Mouse (Mus musculus) natural killer cell, adult 2 months (primary cell): ENCODE results near the gene Efr3b.

Source experiments
- DNase-seq, 2 experiments: peaks; one replicate each; pipeline ENCODE4 v3.0.0; 2022; ENCODE audit warnings: low spot score in 2 of 2

Efr3b gene

DNA sequence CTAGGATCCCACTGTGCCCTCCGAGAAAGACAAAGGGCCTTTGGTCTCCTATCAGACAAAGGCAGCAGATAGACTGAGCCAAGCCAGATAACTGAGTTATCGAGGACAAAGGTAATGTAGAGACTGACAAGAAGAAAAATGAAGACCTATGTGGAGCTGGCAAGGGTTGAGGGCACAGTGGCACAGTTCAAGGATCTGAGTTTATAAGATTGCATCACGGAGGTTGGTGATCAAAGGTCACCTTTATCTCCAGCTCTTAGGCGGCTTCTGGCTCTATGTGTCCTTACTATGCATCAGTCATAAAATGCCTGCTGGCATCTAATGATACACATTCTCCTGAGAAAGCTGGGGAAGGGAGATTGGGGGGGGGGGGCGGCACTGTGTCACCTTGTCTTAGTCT is 2.6 kb downstream of the Efr3b start:
- DNase-seq = no peak

DNA sequence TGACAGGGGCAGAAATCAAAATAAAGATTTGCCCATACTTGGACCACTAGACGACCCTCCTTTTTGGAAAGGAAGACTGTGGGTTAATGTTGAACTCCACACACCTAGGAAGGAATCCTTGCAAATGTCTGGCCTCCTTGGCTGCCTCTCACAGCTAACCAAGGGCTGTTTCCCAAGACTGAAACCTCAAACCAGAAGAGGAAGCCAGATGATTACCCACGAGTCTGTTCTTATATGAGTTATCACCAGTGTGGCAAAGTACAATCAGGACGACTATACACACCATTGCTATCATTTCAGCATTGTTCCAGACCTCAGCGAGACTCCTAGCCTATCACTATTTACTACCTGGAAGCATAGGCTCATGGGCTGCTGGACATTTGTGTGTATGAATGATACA is 9.7 kb downstream of the Efr3b start:
- DNase-seq = no peak

DNA sequence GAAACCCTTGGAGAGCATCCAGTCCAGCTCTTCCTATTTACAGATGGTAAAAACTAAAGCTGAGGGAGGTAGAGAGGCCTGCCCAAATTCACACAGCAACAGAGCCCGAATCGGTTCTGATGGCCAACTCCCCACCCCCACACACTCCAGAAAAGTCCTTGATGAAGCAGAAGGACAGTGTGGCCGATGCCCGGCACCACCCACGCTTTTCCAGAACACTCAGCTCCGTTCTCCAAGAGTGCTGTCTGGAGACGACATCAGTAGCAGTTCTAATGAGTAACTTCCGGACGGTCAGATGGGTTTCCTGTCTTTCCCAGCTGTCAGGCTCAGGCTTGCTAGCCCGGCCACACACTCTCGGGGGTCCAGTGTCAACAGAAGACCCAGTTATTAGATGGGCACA is 10.2 kb downstream of the Efr3b start:
- no peak for DNase-seq

GRCm38 (mm10) chr12:4024356-4024755 is 14.4 kb downstream of the Efr3b start:
- no peak for DNase-seq

DNA sequence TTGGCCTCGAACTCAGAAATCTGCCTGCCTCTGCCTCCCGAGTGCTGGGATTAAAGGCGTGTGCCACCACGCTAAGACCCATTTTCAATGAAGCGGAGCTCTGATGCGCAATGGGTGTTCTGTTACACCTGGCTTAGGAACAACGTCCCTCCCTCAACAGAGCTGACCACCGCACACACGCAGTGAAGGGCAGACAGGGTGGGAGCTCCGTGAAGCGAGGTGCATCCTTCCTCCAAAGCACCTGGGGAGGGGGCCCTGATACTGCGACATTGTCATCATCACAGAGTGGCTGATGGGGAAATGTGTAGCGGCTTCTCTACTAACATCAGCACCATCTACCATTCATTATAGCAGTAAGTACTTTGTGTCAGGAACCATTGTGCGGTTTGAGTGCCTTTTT is 15.2 kb downstream of the Efr3b start:
- no peak for DNase-seq

DNA sequence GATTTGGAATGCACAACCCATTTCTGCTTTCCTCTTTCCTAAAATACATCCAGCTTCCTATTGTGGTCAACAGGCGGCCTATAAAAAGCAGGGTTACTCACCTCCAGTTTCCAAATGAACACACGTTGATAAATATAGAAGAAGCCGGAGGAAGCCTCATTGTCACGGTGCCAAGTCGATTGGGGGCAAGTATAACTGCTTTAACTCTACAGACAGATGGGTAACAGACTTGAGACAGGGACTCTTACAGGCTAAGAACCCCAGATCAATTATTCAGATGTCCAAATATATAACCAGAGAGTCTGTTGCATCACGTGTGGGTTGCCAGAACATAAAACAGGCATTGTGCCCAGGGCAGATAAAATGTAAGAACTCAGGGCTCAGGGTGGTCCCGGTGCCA is 15.9 kb downstream of the Efr3b start:
- no peak for DNase-seq

DNA sequence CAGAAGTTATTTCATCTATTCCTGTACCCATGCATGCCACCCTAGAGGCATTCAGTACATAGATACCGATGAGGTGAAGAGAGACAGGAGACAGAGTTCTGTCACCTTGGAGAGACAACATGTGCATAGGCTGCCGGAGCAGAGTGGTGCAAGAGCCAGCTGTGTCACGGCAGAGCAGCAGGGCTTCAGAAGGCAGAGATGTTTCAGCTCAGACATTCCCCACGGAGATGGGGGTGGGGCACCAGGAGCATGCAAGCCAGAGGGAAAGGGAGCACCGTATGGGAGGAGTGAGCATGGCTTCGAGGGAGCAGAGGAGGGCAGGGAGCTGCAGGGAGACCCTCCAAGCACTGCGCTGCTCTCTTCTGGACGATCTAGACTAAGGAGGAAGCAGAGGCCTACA is 18.2 kb downstream of the Efr3b start:
- DNase-seq = no peak

GRCm38 (mm10) chr12:4016321-4016720 is 22.4 kb downstream of the Efr3b start:
- DNase-seq = no peak

DNA sequence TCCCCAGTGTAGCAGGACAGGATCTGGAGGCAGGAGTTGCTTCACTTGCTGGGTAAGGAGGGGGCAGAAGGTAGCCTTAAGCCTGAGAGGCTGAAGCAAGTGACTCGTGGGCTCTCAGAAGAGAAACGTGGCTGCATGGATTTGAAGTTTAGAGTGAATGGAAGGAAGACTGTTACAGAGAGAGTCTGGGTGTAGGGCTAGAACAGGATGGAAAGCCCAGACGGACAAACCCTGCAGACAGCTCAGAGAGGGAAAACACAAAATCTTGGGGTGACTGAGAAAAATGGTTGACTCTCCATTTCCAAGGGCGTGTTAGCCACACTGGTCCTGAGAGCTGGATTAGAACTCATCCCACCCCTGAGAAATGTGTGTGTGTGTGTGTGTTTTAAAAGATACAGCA is 23.0 kb downstream of the Efr3b start:
- DNase-seq = no peak

DNA sequence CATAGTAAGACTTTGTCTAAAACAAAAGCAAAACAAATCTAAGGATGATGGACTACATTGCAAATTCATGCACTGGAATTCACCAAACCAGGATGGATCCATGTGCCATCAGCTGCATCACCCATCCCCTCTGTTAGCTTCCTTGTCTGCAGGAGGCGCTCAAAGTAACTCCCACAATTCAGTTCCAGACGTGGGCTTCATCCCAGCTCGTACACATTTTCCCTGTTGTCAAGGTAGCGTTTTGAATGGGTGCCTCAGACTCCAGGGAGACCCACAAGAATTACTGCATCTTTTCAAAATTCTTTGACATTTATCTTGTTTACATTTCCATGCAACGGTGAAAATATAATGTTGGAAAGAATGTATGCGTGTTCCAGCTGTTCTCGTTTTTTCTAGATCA is 23.5 kb downstream of the Efr3b start:
- no peak for DNase-seq

DNA sequence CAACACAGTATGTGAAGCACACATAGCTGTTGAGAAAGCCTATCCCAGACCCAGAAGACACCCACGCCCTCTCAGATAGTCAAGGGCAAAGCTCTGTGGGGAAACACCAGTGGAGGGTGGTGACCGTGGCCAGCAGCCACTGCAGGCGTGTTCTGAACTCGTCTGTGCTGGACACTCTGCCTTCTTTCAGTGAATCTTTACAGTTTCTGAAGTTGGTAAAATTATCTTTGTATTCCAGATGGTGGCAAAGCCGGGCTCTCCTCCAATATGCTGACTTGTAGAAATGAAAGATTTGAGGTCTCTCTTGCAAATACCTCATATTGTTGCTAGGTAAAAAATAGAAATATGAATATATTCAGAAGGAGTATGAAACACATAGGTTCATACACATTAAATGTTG is 27.0 kb downstream of the Efr3b start:
- no peak for DNase-seq

- no peak for DNase-seq
Measured at GRCm38 (mm10) chr12:4011301-4011700, 27.4 kb downstream of the Efr3b start.

GRCm38 (mm10) chr12:4008731-4009130 is 30.0 kb downstream of the Efr3b start:
- DNase-seq = no peak

DNA sequence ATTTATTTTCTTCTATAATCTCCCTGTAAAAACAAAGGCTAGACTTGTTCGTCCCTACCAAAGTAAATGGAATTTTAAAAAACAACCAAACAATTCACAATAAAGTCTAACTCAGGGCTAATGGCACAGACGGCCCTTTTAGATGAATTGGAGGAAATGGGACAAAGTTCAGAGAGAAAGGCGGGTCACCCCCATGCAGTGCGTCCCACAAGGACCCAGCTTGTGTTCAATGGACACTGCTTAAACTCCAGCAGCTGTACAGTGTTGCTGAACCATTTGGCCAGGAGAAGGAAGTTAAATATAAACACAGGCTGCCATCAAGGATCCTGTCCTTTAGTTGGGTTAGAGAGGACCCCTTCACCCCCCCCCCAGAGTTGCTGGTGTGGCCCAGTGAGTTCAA is 30.9 kb downstream of the Efr3b start:
- DNase-seq = no peak

DNA sequence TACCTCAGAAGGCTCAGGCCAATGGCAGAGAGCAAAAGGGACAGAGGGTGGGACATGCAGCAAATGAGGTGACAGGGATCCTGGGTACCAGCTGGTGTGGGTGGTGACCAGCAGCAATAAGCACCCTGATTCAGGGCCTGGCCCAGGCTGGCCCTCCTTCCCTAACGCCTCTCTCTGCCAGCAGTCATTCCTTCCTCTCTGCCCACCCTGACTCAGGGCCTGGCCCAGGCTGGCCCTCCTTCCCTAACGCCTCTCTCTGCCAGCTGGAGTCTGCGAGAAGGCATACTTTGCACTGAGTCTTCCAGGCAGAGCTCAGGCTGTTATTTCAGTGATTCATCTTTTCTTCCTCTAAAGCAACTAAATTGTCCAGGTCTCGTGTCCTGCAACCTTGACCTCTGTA is 31.5 kb downstream of the Efr3b start:
- DNase-seq = no peak

DNA sequence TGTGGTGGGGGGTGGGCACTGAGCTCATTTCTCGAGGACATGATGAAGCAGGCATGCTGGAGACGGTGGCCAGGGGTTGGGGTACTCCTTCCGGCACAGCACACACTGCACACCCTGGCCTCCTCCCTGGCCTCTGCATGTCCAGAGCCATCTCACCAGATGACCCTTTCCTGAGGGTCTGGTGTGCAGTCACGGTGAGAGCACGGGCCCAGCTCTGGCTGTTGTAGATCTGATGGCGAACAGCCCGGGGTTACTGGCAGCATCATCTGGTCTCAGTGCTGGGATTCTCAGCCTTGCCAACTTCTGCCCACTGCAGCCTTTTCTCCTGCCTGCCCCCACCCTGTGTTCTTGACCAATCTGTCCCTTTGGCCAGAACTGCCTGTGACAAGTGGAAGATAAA is 32.6 kb downstream of the Efr3b start:
- no peak for DNase-seq

DNA sequence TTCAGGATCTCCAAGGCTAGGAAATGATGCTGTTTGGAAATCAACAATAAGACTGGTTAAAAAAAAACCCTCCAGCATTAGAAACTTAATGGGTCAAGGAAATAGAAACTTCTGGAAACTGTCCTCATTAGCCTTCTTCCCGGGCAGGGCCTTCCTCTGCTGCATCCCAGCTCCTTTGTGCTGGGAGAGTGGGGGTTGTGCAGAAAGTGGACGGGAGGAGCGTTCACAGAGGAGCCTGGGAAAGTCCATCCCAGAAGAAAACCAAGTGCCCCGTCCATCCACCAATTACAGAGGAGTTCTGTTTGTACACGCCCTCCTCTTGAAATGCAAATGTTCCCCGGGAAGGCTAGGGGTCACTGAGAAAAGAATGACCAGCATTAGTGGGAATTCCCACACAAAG is 34.1 kb downstream of the Efr3b start:
- no peak for DNase-seq

DNA sequence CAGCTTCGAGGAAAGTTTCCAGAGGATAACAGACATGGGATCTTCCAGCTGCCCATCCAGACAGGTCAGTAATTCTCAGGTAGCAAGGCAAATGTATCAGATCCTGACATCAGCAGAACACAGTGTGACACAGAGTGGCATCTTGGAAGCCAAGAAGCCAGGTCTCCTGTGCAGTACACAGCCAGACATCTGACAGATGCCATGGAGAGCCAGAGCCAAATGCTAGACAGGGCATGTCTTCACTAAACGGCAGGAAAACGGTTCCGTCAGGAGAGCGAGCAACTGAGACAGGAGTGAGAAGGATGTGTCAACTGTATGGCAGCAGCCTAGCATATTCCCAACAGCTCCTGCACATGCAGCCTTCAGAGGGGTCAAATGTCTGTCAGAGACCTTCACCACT is 38.3 kb downstream of the Efr3b start:
- no peak for DNase-seq

DNA sequence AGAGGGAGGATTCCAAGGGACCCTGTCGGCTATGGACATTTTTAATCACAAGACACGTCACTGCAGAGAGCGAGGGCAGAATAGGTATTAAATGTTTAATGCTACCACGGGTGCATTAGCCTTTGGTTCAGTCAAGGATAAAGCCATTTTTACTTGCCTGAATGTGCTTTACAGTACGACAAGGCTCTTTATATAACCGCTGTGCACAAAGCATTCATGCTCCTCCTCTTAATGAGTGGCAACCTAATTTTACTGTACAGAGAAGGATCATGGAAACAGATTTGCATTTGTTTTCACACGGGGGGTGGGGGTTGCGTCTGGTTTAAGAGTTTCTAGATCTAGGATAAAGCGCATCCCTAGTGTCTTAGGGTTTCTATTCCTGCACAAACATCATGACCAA is 42.0 kb downstream of the Efr3b start:
- DNase-seq = no peak

- DNase-seq = no peak
Measured at GRCm38 (mm10) chr12:3991047-3991446, 47.7 kb downstream of the Efr3b start.

- no peak for DNase-seq
Measured at GRCm38 (mm10) chr12:3989943-3990342, 48.8 kb downstream of the Efr3b start.

- DNase-seq = no peak
Measured at GRCm38 (mm10) chr12:3984446-3984845, 54.3 kb downstream of the Efr3b start.

GRCm38 (mm10) chr12:3983736-3984135 is 55.0 kb downstream of the Efr3b start:
- DNase-seq = peak; percentile 59 to 74

DNA sequence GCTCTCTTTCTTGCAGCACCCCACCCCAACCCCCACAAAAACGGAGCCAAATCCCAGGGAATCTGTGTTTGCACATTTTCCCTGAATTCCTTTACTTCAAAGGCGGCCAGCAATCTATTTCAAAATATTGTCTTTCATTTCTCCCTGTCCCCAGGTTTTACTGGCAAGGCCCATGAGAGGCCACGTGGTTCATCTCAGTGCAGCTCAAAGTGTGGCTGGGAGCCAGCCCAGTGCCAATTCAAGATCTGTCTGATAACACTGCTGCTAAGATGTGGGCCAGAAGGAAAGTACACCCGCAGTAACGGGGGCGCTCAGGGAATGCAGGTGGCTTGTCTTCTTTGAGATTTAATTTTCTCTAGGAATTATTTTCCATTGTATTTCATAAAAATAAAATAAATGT is 56.5 kb downstream of the Efr3b start:
- no peak for DNase-seq
